Mouse (Mus musculus): ENCODE results near the gene Gm16253.
"Not testable (repeated sequence)": the region's sequence is repeated elsewhere in the genome, so short reads cannot be mapped to it uniquely, and the experiment has no call there.

Gm16253 gene

GRCm38 (mm10) chr3:96600639-96601250, 24.0 kb downstream of the Gm16253 start, which contains the start of gene Lix1l:
Gene Lix1l, plus strand, starts transcription at chr3:96601149.
- DNase-seq = peak; percentile 89

- DNase-seq = no peak
Observed at GRCm38 (mm10) chr3:96601251-96601787, 24.5 kb downstream of the Gm16253 start.

- DNase-seq = no peak
Observed at GRCm38 (mm10) chr3:96601941-96602703, 25.3 kb downstream of the Gm16253 start.

- DNase-seq = no peak
Observed at GRCm38 (mm10) chr3:96602704-96603084, 25.9 kb downstream of the Gm16253 start.

GRCm38 (mm10) chr3:96603311-96603710, 26.5 kb downstream of the Gm16253 start:
- DNase-seq = no peak

- not testable (repeated sequence) for DNase-seq
Observed at GRCm38 (mm10) chr3:96606007-96606406, 29.2 kb downstream of the Gm16253 start.

GRCm38 (mm10) chr3:96606618-96607017, 29.8 kb downstream of the Gm16253 start:
- no peak for DNase-seq

GRCm38 (mm10) chr3:96617941-96618340, 41.2 kb downstream of the Gm16253 start:
- DNase-seq = no peak

GRCm38 (mm10) chr3:96623201-96623600, 46.4 kb downstream of the Gm16253 start:
- DNase-seq = no peak

GRCm38 (mm10) chr3:96629729-96630600, 53.2 kb downstream of the Gm16253 start, which contains the start of gene Rbm8a:
Gene Rbm8a, plus strand, starts transcription at chr3:96629933.
- peak; percentile 94 for DNase-seq
